Mouse (Mus musculus) stomach, embryonic 15.5 days (tissue): ENCODE measurements around the gene Rab35. TPM values are rescaled to one million over a fixed set of nuclear protein-coding genes. Genes with fewer than 3 reads are reported as not detected.

ENCODE experiments used
- ATAC-seq: fragments of 200-750 bp; cut with Nextera tagmentation; 2 replicates; pipeline ENCODE4 v1.8.0; 2017; ENCODE audit warnings: low read depth, moderate number of reproducible peaks, moderate TSS enrichment; ENCODE audit not compliant: insufficient read depth, low FRiP score
- H3K27ac ChIP-seq: fragments of 300-500 bp; sonication (generic); 2 replicates; pipeline ENCODE4 v1.5.1; 2015; ENCODE audit warnings: mild to moderate bottlenecking, inconsistent platforms
- H3K27me3 ChIP-seq: fragments of 300-500 bp; sonication (generic); replicated peaks from 2 replicates; pipeline ENCODE4 v1.6.1; 2015; ENCODE audit warnings: inconsistent platforms
- H3K36me3 ChIP-seq: fragments of 300-500 bp; sonication (generic); 2 replicates; pipeline ENCODE4 v1.6.1; 2015; ENCODE audit warnings: inconsistent platforms
- H3K4me1 ChIP-seq: fragments of 300-500 bp; sonication (generic); 2 replicates; pipeline ENCODE4 v1.6.1; 2015; ENCODE audit warnings: inconsistent platforms
- H3K4me2 ChIP-seq: fragments of 300-500 bp; sonication (generic); 2 replicates; pipeline ENCODE4 v1.6.1; 2015; ENCODE audit warnings: mild to moderate bottlenecking, inconsistent platforms
- H3K4me3 ChIP-seq: fragments of 300-500 bp; sonication (generic); replicated peaks from 2 replicates; pipeline ENCODE4 v1.5.1; 2015; ENCODE audit warnings: inconsistent platforms
- H3K9ac ChIP-seq: fragments of 300-500 bp; sonication (generic); 2 replicates; pipeline ENCODE4 v1.6.1; 2015; ENCODE audit warnings: inconsistent platforms
- H3K9me3 ChIP-seq: fragments of 300-500 bp; sonication (generic); 2 replicates; pipeline ENCODE4 v1.6.1; 2016; ENCODE audit warnings: inconsistent platforms
- WGBS: fragments of 180-500 bp; shearing (Covaris S2); methylation state at CpG from one replicate; pipeline ENCODE4 v1.1.7; 2015; 5-methylcytosine and 5-hydroxymethylcytosine counted together
- microRNA-seq: library from miRNA; unstranded; fragments of <30 nt; microRNA quantifications from one replicate; pipeline ENCODE4, GENCODE M21; 2016
- polyA plus RNA-seq: library from polyadenylated mRNA; unstranded; fragments of >200 nt; fragmentation: Nextera tagmentation; extraction: Ambion mirVana; gene quantifications from 2 replicates; pipeline ENCODE4 v1.2.1, GENCODE M21; 2015

Rab35 gene
- polyA plus RNA-seq, 1 experiment from 2014 or later: 16.7 TPM

- Histone ChIP-seq H3K9ac (no peak overlapping the region), H3K27ac (no peak overlapping the region), H3K4me1 (0 out of 2 replicates have a peak, but pooled peaks cover 7% of the 10 kb centered on the region), H3K36me3 (no peaks in the 10 kb centered on the region), H3K4me3 (no peak overlapping the region), H3K27me3 (no peaks in the 10 kb centered on the region), H3K9me3 (no peaks in the 10 kb centered on the region), H3K4me2 (no peak overlapping the region)
- no peak for ATAC-seq
- WGBS: 87% methylated on average over 12 of the region's 12 CpGs
These were observed 37.3 kb downstream of the Rab35 start for GRCm38 (mm10) chr5:115668986-115669385.

- Histone ChIP-seq H3K27ac (no peak overlapping the region), H3K4me3 (no peak overlapping the region), H3K36me3 (no peaks in the 10 kb centered on the region), H3K4me1 (0 out of 2 replicates have a peak, but pooled peaks cover 7% of the 10 kb centered on the region), H3K4me2 (no peak overlapping the region), H3K9ac (no peak overlapping the region), H3K27me3 (no peaks in the 10 kb centered on the region), H3K9me3 (no peaks in the 10 kb centered on the region)
- ATAC-seq: no peak
- WGBS: 80% methylated on average over 11 of the region's 11 CpGs
These were observed 38.3 kb downstream of the Rab35 start for GRCm38 (mm10) chr5:115669974-115670373.

GRCm38 (mm10) chr5:115670406-115670805 is 38.7 kb downstream of the Rab35 start:
- 42% methylated on average over 2 of the region's 2 CpGs for WGBS
- H3K9me3 ChIP-seq: no peaks in the 10 kb centered on the region
- no peaks in the 10 kb centered on the region for H3K27me3 ChIP-seq
- no peak overlapping the region for H3K4me3 ChIP-seq
- no peak overlapping the region for H3K27ac ChIP-seq
- 0 out of 2 replicates have a peak, but pooled peaks cover 7% of the 10 kb centered on the region for H3K4me1 ChIP-seq
- peak; percentile 47; the same call in 1 of the 2 replicates for ATAC-seq
- H3K4me2 ChIP-seq: no peak overlapping the region
- no peaks in the 10 kb centered on the region for H3K36me3 ChIP-seq
- no peak overlapping the region for H3K9ac ChIP-seq

GRCm38 (mm10) chr5:115671846-115672245 is 40.1 kb downstream of the Rab35 start:
- 77% methylated on average over 8 of the region's 8 CpGs for WGBS
- H3K9ac ChIP-seq: no peak overlapping the region
- no peaks in the 10 kb centered on the region for H3K27me3 ChIP-seq
- 0 out of 2 replicates have a peak, but pooled peaks cover 4% of the 10 kb centered on the region for H3K4me1 ChIP-seq
- no peak overlapping the region for H3K4me2 ChIP-seq
- no peaks in the 10 kb centered on the region for H3K36me3 ChIP-seq
- no peak overlapping the region for H3K27ac ChIP-seq
- ATAC-seq: no peak
- H3K4me3 ChIP-seq: no peak overlapping the region
- no peaks in the 10 kb centered on the region for H3K9me3 ChIP-seq

DNA sequence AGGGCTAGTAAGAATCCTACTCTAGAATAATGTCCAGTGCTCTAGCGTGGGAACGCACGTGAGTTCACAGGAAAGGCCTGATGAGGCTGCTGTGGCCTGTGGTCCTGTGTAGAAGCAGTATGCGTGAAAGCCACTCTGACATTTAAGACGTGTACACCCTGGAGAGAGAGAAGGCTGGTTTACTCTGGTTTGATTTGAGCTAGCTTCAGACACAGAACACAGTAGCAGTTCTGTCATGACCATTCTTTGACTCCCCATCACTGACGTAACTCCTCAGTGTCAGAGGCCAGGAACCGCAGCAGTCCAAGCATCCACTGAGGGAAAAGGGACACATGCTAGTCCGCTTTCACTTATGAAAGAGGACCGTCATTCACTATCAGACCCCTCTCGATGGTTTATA is 53.4 kb downstream of the Rab35 start:
- ATAC-seq: no peak
- Histone ChIP-seq H3K4me2 (no peak overlapping the region), H3K27ac (no peak overlapping the region), H3K36me3 (no peaks in the 10 kb centered on the region), H3K9me3 (no peaks in the 10 kb centered on the region), H3K4me1 (no peaks in the 10 kb centered on the region), H3K27me3 (no peaks in the 10 kb centered on the region), H3K4me3 (no peak overlapping the region), H3K9ac (no peak overlapping the region)
- WGBS: 85% methylated on average over 10 of the region's 10 CpGs

DNA sequence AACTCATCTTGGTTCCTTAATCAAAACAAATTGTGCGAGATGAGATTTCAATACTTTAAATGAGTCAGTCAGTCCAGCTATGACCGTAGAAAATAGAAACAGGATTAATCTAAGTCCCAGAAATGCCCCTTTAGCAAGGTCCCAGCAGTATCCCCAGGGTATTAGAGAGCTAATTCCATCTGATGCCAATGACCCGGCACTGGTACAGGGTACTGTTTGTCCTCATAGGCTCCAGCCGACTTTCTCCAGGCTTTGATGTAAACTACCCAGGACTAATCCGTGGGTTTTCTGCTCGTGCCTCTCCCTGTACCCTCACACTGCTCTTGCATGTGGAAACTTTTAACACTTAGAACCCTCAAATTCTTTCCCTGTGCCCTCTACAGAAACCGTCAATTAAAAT is 55.0 kb downstream of the Rab35 start:
- ATAC-seq: no peak
- H3K4me1 ChIP-seq: no peaks in the 10 kb centered on the region

DNA sequence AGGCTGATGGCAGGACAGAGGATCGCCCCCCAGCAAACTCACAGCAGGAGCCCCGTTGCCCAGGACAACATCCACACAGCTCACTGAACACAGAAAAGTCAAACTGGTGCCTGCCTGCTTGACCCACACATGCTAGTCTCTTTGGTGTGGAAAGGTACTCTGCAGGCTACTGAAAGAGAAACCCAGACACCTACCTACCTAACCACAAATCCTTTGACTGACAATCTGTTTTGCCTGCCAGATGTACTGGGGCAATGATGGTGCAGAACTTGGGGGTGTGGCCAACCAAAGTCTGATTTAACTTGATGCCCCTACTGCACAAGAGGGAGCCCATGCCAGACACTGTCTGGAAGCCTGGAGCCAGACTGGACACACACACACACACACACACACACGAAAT is 61.6 kb downstream of the Rab35 start:
- ATAC-seq: no peak
- Histone ChIP-seq H3K4me1 (no peaks in the 10 kb centered on the region), H3K9me3 (no peaks in the 10 kb centered on the region), H3K36me3 (no peaks in the 10 kb centered on the region), H3K4me3 (no peak overlapping the region), H3K9ac (no peak overlapping the region), H3K4me2 (no peak overlapping the region), H3K27me3 (no peaks in the 10 kb centered on the region), H3K27ac (no peak overlapping the region)
- 50% methylated on average over 3 of the region's 3 CpGs for WGBS

More for the DNA sequence above, 55.0 kb downstream of the Rab35 start:
- Histone ChIP-seq H3K9ac (no peak overlapping the region), H3K4me2 (no peak overlapping the region), H3K27ac (no peak overlapping the region), H3K36me3 (no peaks in the 10 kb centered on the region), H3K9me3 (no peaks in the 10 kb centered on the region), H3K27me3 (no peaks in the 10 kb centered on the region), H3K4me3 (no peak overlapping the region)
- WGBS: 69% methylated on average over 7 of the region's 7 CpGs

GRCm38 (mm10) chr5:115695191-115695770 is 63.6 kb downstream of the Rab35 start:
- ATAC-seq: no peak
- H3K4me1 ChIP-seq: no peaks in the 10 kb centered on the region
- H3K27ac ChIP-seq: no peak overlapping the region
- 72% methylated on average over 6 of the region's 6 CpGs for WGBS
- no peak overlapping the region for H3K4me2 ChIP-seq
- no peak overlapping the region for H3K4me3 ChIP-seq
- H3K9me3 ChIP-seq: no peaks in the 10 kb centered on the region
- H3K27me3 ChIP-seq: no peaks in the 10 kb centered on the region
- H3K9ac ChIP-seq: no peak overlapping the region
- no peaks in the 10 kb centered on the region for H3K36me3 ChIP-seq

DNA sequence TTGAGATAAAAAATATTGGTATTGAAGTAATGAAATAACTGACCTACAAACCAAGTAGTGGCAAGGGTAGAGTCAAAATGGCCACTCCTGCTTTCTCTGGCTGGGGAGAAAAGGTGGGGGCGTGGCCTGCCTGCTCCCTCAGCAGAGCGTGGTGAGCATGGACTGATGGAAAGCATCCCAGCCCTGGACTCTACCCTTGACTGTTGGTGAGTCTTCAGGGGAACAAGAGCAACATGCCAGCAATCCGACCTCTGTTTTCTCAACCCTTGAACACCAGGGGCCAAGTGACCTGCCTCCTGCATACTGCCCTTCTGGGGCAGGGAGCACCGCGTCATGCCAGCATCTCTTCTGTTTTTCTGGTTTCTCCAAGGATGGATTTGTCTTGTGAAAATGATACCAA is 65.1 kb downstream of the Rab35 start:
- H3K4me3 ChIP-seq: no peak overlapping the region
- no peaks in the 10 kb centered on the region for H3K9me3 ChIP-seq
- no peak overlapping the region for H3K27ac ChIP-seq
- H3K4me2 ChIP-seq: no peak overlapping the region
- ATAC-seq: no peak
- 79% methylated on average over 5 of the region's 5 CpGs for WGBS
- no peaks in the 10 kb centered on the region for H3K27me3 ChIP-seq
- no peaks in the 10 kb centered on the region for H3K36me3 ChIP-seq
- no peaks in the 10 kb centered on the region for H3K4me1 ChIP-seq
- H3K9ac ChIP-seq: no peak overlapping the region

Small RNA genes lying within 50 kb of the gene (microRNA-seq; reads per million reads assigned to microRNA genes)
- gene Mir7030: not detected

Other genes with a start within 250 kb of the Rab35 start
- gene Msi1, start 202.3 kb upstream of the Rab35 start, polyA plus RNA-seq: 8.0 and 8.3 TPM in 2 replicates
- 12.0 and 15.4 TPM in 2 replicates for gene Pla2g1b, start 165.6 kb upstream of the Rab35 start, polyA plus RNA-seq
- 21.7 and 26.6 TPM in 2 replicates for gene Sirt4, start 147.2 kb upstream of the Rab35 start, polyA plus RNA-seq
- 37.0 and 43.0 TPM in 2 replicates for gene Pxn, start 125.2 kb upstream of the Rab35 start, polyA plus RNA-seq
- gene Rplp0, start 72.4 kb upstream of the Rab35 start, polyA plus RNA-seq: 1,425 and 1,562 TPM in 2 replicates
- gene Gcn1l1, start 66.7 kb upstream of the Rab35 start, polyA plus RNA-seq: 34.9 and 36.4 TPM in 2 replicates
- 10.9 and 11.1 TPM in 2 replicates for gene Bicdl1, start 99.7 kb downstream of the Rab35 start, polyA plus RNA-seq
- 29.3 and 30.0 TPM in 2 replicates for gene Cit, start 213.4 kb downstream of the Rab35 start, polyA plus RNA-seq